Mouse (Mus musculus) midbrain, embryonic 12.5 days (tissue): ENCODE results near the gene Syt5. TPM values are rescaled to one million over a fixed set of nuclear protein-coding genes. Genes with fewer than 3 reads are reported as not detected.
"Not testable (repeated sequence)": the region's sequence is repeated elsewhere in the genome, so short reads cannot be mapped to it uniquely, and the experiment has no call there.

Experiments
- ATAC-seq: fragments of 200-750 bp; cut with Nextera tagmentation; 2 replicates; pipeline ENCODE4 v1.8.0; 2017; ENCODE audit warnings: low read depth, moderate TSS enrichment, moderate library complexity; ENCODE audit not compliant: low FRiP score
- H3K27ac ChIP-seq: fragments of 300-500 bp; sonication (generic); replicated peaks from 2 replicates; pipeline ENCODE4 v1.5.1; 2016; ENCODE audit warnings: mild to moderate bottlenecking
- H3K27me3 ChIP-seq: fragments of 300-500 bp; sonication (generic); 2 replicates; pipeline ENCODE4 v1.6.1; 2016; ENCODE audit warnings: mild to moderate bottlenecking
- H3K36me3 ChIP-seq: fragments of 300-500 bp; sonication (generic); 2 replicates; pipeline ENCODE4 v1.6.1; 2016
- H3K4me1 ChIP-seq: fragments of 300-500 bp; sonication (generic); 2 replicates; pipeline ENCODE4 v1.6.1; 2016
- H3K4me2 ChIP-seq: fragments of 300-500 bp; sonication (generic); replicated peaks from 2 replicates; pipeline ENCODE4 v1.6.1; 2016; ENCODE audit warnings: mild to moderate bottlenecking, moderate library complexity
- H3K4me3 ChIP-seq: fragments of 300-500 bp; sonication (generic); 2 replicates; pipeline ENCODE4 v1.5.1; 2016; ENCODE audit warnings: mild to moderate bottlenecking
- H3K9ac ChIP-seq: fragments of 300-500 bp; sonication (generic); replicated peaks from 2 replicates; pipeline ENCODE4 v1.6.1; 2016; ENCODE audit warnings: mild to moderate bottlenecking, moderate library complexity
- H3K9me3 ChIP-seq: fragments of 300-500 bp; sonication (generic); 2 replicates; pipeline ENCODE4 v1.6.1; 2016; ENCODE audit warnings: mild to moderate bottlenecking
- WGBS: fragments of 180-500 bp; shearing (Covaris S2); methylation state at CpG from one replicate; pipeline ENCODE4 v1.1.7; 2016; 5-methylcytosine and 5-hydroxymethylcytosine counted together
- polyA plus RNA-seq: library from polyadenylated mRNA; unstranded; fragments of >200 nt; fragmentation: Nextera tagmentation; extraction: Ambion mirVana; gene quantifications from 2 replicates; pipeline ENCODE4 v1.2.1, GENCODE M21; 2016

Gene Syt5
- 30.9 and 33.8 TPM in 2 replicates for polyA plus RNA-seq

GRCm38 (mm10) chr7:4547221-4547641 is at the start of gene Syt5:
Gene Syt5 (minus strand): TSS chr7:4547541.
- ATAC-seq, result peak; percentile 60
- 6% methylated on average over 33 of the region's 33 CpGs for WGBS

GRCm38 (mm10) chr7:4597046-4597445 is 49.7 kb upstream of the Syt5 start:
- not testable (repeated sequence) for ATAC-seq, H3K4me2 ChIP-seq, H3K4me3 ChIP-seq, H3K36me3 ChIP-seq, H3K4me1 ChIP-seq, H3K9me3 ChIP-seq, H3K27me3 ChIP-seq, H3K27ac ChIP-seq, H3K9ac ChIP-seq
- WGBS, result 76% methylated on average over 4 of the region's 4 CpGs

More at GRCm38 (mm10) chr7:4547221-4547641, at the start of gene Syt5:
- peak within 1 kb of the TSS; percentile 50 for H3K4me3 ChIP-seq
- peaks cover 21% of the 10 kb centered on the region for H3K4me1 ChIP-seq
- peak within 1 kb of the TSS; percentile 60 for H3K9ac ChIP-seq
- no peaks in the 10 kb centered on the region for H3K27me3 ChIP-seq
- H3K9me3 ChIP-seq, result no peaks in the 10 kb centered on the region
- H3K27ac ChIP-seq, result peak within 1 kb of the TSS; percentile 78
- H3K4me2 ChIP-seq, result peak within 1 kb of the TSS; percentile 66
- H3K36me3 ChIP-seq, result no peaks in the 10 kb centered on the region

- not testable (repeated sequence) for H3K4me3 ChIP-seq, H3K4me1 ChIP-seq, ATAC-seq, H3K27ac ChIP-seq, H3K36me3 ChIP-seq, H3K9me3 ChIP-seq, H3K4me2 ChIP-seq, H3K9ac ChIP-seq, H3K27me3 ChIP-seq
- WGBS, result 87% methylated on average over 3 of the region's 3 CpGs
Measured at GRCm38 (mm10) chr7:4581481-4581880, 34.1 kb upstream of the Syt5 start.

- not testable (repeated sequence) for ATAC-seq, H3K9me3 ChIP-seq, H3K27me3 ChIP-seq, H3K4me1 ChIP-seq, H3K4me3 ChIP-seq, H3K36me3 ChIP-seq, H3K27ac ChIP-seq, H3K9ac ChIP-seq, H3K4me2 ChIP-seq
- 75% methylated on average over 2 of the region's 2 CpGs for WGBS
Measured at GRCm38 (mm10) chr7:4572361-4572760, 25.0 kb upstream of the Syt5 start.

GRCm38 (mm10) chr7:4562660-4563059 is 15.3 kb upstream of the Syt5 start:
- no peak for ATAC-seq
- Histone ChIP-seq H3K4me2 (no peak overlapping the region), H3K4me3 (no peak overlapping the region), H3K9me3 (no peaks in the 10 kb centered on the region), H3K9ac (no peak overlapping the region), H3K27ac (no peak overlapping the region), H3K27me3 (no peaks in the 10 kb centered on the region), H3K4me1 (no peaks in the 10 kb centered on the region), H3K36me3 (no peaks in the 10 kb centered on the region)
- 88% methylated on average over 3 of the region's 3 CpGs for WGBS

- Histone ChIP-seq H3K9me3 (no peaks in the 10 kb centered on the region), H3K9ac (no peak overlapping the region), H3K36me3 (no peaks in the 10 kb centered on the region), H3K4me3 (no peak overlapping the region), H3K4me1 (no peaks in the 10 kb centered on the region), H3K27me3 (peaks cover 15% of the 10 kb centered on the region), H3K27ac (no peak overlapping the region), H3K4me2 (peak overlapping the region; percentile 16; the same call in 1 of the 2 replicates)
- peak; percentile 38; the same call in 1 of the 2 replicates for ATAC-seq
- 75% methylated on average over 6 of the region's 6 CpGs for WGBS
Measured at GRCm38 (mm10) chr7:4557167-4557560, 9.8 kb upstream of the Syt5 start.

GRCm38 (mm10) chr7:4556256-4557166 is 9.2 kb upstream of the Syt5 start:
- H3K4me3 ChIP-seq, result no peak overlapping the region
- no peak overlapping the region for H3K27ac ChIP-seq
- H3K4me2 ChIP-seq, result peak overlapping the region; percentile 16; the same call in 1 of the 2 replicates
- 24% methylated on average over 15 of the region's 15 CpGs for WGBS
- peak; percentile 88 for ATAC-seq
- no peaks in the 10 kb centered on the region for H3K4me1 ChIP-seq
- H3K9me3 ChIP-seq, result no peaks in the 10 kb centered on the region
- peaks cover 15% of the 10 kb centered on the region for H3K27me3 ChIP-seq
- no peaks in the 10 kb centered on the region for H3K36me3 ChIP-seq
- H3K9ac ChIP-seq, result no peak overlapping the region

- H3K27ac ChIP-seq, result peak overlapping the region; percentile 78
- peak overlapping the region; percentile 50 for H3K4me3 ChIP-seq
- H3K36me3 ChIP-seq, result no peaks in the 10 kb centered on the region
- H3K4me1 ChIP-seq, result peaks cover 21% of the 10 kb centered on the region
- 2% methylated on average over 26 of the region's 26 CpGs for WGBS
- no peaks in the 10 kb centered on the region for H3K27me3 ChIP-seq
- peak; percentile 95 for ATAC-seq
- peak overlapping the region; percentile 66 for H3K4me2 ChIP-seq
- no peaks in the 10 kb centered on the region for H3K9me3 ChIP-seq
- H3K9ac ChIP-seq, result peak overlapping the region; percentile 60
Measured at GRCm38 (mm10) chr7:4546591-4547131, 680 bp downstream of the Syt5 start.

GRCm38 (mm10) chr7:4546050-4546449 is 1.3 kb downstream of the Syt5 start:
- H3K27me3 ChIP-seq, result no peaks in the 10 kb centered on the region
- H3K4me3 ChIP-seq, result peak overlapping the region; percentile 50
- H3K9ac ChIP-seq, result no peak overlapping the region
- H3K4me1 ChIP-seq, result peaks cover 21% of the 10 kb centered on the region
- 70% methylated on average over 15 of the region's 15 CpGs for WGBS
- H3K4me2 ChIP-seq, result peak overlapping the region; percentile 66
- H3K27ac ChIP-seq, result peak overlapping the region; percentile 78
- no peaks in the 10 kb centered on the region for H3K9me3 ChIP-seq
- peak; percentile 48 for ATAC-seq
- H3K36me3 ChIP-seq, result no peaks in the 10 kb centered on the region

- Histone ChIP-seq H3K4me1 (peaks cover 16% of the 10 kb centered on the region), H3K4me2 (no peak overlapping the region), H3K9me3 (no peaks in the 10 kb centered on the region), H3K27me3 (no peaks in the 10 kb centered on the region), H3K4me3 (no peak overlapping the region), H3K9ac (no peak overlapping the region), H3K36me3 (0 out of 2 replicates have a peak, but pooled peaks cover 3% of the 10 kb centered on the region), H3K27ac (no peak overlapping the region)
- no peak for ATAC-seq
- WGBS, result 43% methylated on average over 17 of the region's 17 CpGs
Measured at GRCm38 (mm10) chr7:4542013-4542412, 5.3 kb downstream of the Syt5 start.

- H3K27ac ChIP-seq, result no peak overlapping the region
- H3K9me3 ChIP-seq, result no peaks in the 10 kb centered on the region
- 0 out of 2 replicates have a peak, but pooled peaks cover 3% of the 10 kb centered on the region for H3K36me3 ChIP-seq
- no peak overlapping the region for H3K9ac ChIP-seq
- H3K4me3 ChIP-seq, result no peak overlapping the region
- WGBS, result 62% methylated on average over 5 of the region's 5 CpGs
- H3K27me3 ChIP-seq, result no peaks in the 10 kb centered on the region
- peaks cover 10% of the 10 kb centered on the region for H3K4me1 ChIP-seq
- ATAC-seq, result no peak
- H3K4me2 ChIP-seq, result no peak overlapping the region
Measured at GRCm38 (mm10) chr7:4541344-4541743, 6.0 kb downstream of the Syt5 start.

GRCm38 (mm10) chr7:4539019-4539418 is 8.3 kb downstream of the Syt5 start:
- Histone ChIP-seq H3K9ac (no peak overlapping the region), H3K9me3 (no peaks in the 10 kb centered on the region), H3K4me2 (no peak overlapping the region), H3K4me3 (no peak overlapping the region), H3K27ac (no peak overlapping the region), H3K4me1 (no peaks in the 10 kb centered on the region), H3K27me3 (no peaks in the 10 kb centered on the region), H3K36me3 (0 out of 2 replicates have a peak, but pooled peaks cover 3% of the 10 kb centered on the region)
- ATAC-seq, result no peak
- WGBS, result 88% methylated on average over 2 of the region's 2 CpGs
